Mouse (Mus musculus) megakaryocyte-erythroid progenitor cell, adult 5-6 weeks (primary cell): Measurements from ENCODE around the gene Ms4a12. TPM values are rescaled to one million over a fixed set of nuclear protein-coding genes. Genes with fewer than 3 reads are reported as not detected.
"Not testable (repeated sequence)": the region's sequence is repeated elsewhere in the genome, so short reads cannot be mapped to it uniquely, and the experiment has no call there.

ENCODE experiments used
- ATAC-seq: replicated peaks from 2 replicates; pipeline ENCODE4 v1.8.0; 2016; ENCODE audit warnings: mild to moderate bottlenecking, inconsistent platforms; ENCODE audit not compliant: severe bottlenecking, poor library complexity, low FRiP score, low TSS enrichment
- total RNA-seq, 2 experiments: library from RNA; stranded (forward) in 1 of 2; stranded (reverse) in 1 of 2; fragments of 200-1000, 215-1000 nt in 1 of 2; fragments of >200 nt in 1 of 2; fragmentation: Nextera tagmentation in 1 of 2; gene quantifications; 2 replicates each; pipeline ENCODE4 v1.2.3; 2014 to 2017

The Ms4a12 gene
- total RNA-seq (2014; fragmentation: Nextera tagmentation) (not detected in 2 replicates), total RNA-seq (2017) (not detected in 2 replicates)

DNA sequence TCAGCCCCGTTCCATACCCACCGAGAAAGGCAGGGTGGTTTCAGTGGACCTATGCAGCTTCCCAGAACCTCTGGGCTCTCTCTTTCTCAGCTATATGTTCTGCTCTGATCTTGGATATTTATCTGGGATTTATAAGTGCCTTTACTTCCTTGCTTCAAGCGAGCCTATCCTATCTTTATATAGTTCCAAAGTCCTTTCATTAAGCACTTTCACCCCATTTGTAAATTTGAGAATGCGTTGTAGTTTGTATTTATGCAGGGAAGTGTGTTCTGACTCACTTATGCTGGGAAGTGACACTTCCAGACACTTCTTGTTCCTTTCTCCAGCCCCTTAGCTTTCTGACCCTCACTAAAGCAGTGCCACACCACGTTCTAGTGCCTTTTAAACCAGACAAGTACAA lies at the start of gene Ms4a12:
Ms4a12 (minus strand) TSS at position 101 of the 400 bp plus-strand sequence.
- ATAC-seq: no peak

DNA sequence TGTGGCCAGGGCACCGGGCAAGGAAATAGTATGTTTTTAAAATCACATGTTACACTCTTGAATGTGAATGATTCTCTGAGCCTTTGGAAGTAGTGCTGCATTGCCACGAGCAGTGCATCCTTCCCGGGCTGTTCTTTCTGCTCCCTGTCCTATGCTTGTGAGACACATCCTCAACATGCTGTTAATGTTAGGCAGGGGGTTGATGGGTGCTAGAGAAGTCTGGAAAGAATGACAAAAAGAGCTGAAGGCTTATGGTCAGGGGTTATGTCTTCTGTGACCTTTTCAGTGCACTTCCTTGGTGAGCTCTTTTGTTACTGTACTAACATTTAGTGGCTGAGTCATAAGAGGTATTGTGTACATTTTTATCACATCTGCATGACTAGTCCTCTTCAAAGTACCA lies 48.0 kb upstream of the Ms4a12 start:
- no peak for ATAC-seq

DNA sequence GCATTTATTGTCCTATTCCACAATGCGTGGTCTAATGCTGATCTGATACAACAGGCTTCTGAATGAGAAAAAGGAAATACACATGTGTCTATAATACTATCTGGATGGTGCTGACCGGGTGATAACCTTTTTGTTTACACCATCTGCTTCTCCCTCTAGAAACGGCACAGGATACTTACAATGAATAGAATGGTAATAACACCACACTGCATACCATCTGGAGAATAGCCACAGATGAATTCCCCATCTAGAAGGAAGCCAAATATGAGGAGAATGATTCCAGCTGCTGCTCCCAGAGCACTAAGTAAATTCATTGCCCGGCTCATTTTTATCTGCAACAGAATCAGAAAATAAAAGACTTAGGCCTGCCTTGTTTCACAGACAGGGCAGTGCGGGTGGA lies 44.2 kb upstream of the Ms4a12 start:
- no peak for ATAC-seq

GRCm38 (mm10) chr19:11266956-11267355 lies 34.7 kb upstream of the Ms4a12 start:
- no peak for ATAC-seq

DNA sequence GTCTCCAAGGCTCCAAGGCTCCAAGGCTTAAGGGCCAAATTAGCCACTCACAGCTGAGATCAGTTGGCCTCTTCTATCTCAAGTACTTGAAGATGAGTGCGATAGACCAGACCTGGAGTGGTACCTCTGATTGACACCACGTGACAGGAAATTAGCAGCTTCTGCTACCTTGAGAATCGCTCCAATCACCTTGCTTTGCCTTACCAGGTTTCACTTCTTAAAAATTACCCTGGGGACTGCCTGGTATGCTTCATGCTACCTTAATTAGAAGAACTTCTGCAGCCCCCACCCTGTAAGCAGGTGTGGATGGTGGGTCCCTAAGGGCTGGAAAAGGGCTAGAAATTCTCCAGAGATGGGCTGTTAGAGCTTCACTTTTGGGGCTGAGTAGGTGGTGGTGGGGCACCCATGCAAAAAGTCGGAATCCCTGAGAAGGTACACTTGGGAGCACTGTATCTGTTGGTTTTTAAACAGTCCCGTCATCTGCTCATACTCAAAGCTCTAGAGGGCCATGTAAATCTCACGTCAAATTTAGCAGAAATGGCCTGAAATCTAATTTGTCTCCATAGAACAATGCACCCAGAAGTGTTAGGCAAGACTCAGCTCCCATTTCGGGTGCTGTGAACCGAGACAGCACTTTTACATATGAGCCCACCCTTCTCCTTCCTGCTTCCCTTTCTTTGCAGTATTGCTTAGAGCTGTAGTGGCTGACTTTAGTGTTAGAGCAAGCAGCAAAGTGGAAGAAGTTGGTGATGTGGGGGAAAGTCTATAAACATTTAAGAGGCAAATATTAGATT lies 34.0 kb upstream of the Ms4a12 start, which contains the start of gene Ms4a1:
Ms4a1 (minus strand) TSS at position 190 of the 794 bp plus-strand sequence.
- ATAC-seq: no peak

GRCm38 (mm10) chr19:11264602-11265185 lies 32.4 kb upstream of the Ms4a12 start:
- ATAC-seq: no peak

DNA sequence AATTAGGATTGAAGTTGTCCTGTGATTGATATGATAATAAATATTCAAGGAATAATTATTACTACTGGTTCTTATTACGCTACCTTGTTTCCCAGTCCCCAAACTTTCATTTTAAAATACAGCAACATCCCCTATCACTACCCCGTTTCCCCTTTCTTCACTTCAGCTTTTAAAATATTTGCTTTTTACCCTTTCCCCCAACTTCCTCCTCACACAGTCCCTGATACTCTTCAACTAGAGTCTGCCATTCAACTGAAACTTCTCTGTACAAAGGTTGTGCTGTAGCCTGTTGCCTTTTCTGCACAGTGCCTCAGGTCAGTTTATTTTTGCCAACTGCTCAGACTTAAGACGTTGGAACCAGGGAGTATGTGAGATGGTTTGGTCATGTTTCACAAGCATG lies 31.3 kb upstream of the Ms4a12 start:
- ATAC-seq: no peak

DNA sequence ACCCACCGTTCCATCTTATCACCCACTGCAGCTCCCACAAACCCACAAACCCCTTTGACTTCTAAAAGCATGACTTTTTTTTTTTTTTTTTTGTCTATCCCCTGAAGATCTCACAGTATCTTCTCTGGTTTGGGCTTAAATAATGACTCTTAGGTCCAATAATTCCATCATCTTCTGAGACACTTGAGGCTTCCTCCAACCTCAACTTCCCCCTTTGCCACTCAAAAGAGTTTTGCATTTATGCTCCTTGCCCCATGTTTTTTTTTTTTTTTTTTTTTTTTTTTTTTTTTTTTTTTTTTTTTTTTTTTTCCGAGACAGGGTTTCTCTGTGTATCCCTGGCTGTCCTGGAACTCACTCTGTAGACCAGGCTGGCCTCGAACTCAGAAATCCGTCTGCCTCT lies 30.7 kb upstream of the Ms4a12 start:
- ATAC-seq: not testable (repeated sequence)

- no peak for ATAC-seq
Measured at GRCm38 (mm10) chr19:11261522-11261921, 29.3 kb upstream of the Ms4a12 start.

DNA sequence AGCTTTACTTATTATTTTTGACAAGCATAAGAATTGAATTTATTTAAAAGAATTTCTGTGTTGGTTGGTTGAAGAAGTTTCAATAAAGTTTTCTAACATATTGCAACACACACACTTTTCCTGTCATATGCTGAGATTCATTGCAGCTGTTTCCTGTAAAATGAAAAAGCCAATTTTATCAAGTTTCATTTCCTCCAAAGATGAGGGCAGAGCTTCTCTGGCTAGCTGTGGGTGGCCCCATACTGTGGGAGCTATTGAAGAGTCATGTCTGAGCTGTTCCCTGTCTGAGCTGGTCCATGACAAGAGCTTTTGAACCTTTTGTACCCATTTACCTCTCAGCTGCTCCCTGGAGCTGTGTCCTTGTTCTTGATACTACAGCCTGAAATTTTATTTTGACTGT lies 12.0 kb upstream of the Ms4a12 start:
- ATAC-seq: no peak

DNA sequence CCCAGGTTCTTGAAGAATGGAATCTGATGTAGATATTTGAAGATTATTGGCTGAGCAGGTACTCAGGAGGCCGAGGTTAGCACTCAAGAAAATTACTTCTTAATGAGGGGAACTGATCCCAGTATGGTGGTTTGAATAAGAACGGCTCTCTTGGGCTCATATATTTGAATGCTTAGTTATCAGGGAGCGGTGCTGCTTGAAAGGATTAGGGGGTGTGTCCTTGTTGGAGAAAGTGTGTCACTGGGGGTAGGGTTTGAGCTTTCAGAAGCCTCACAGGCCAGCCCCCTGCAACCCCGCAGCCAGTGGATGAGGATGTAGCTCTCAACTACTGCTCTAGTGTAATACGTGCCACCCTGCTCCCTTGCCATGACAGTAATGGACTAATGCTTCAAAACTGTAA lies 10.3 kb upstream of the Ms4a12 start:
- ATAC-seq: no peak

DNA sequence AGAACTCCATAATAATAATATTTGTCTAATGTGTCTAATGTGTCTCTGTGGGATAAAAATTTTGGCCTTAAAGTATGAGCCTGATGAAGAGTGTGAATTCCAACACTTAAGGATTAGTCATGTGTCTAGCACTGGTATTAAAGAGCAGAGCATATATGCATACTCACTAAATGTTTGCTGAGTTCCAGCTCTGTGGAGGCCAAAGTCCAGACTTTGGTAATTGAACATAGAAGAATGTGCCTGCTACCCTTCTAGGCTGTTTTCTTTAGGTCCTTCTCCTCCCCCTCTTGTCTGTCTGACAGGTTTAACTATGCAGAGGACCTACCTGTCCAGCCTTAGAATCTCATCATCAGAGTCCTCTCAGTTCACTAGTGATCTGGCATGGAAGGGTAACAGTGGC lies 3.6 kb upstream of the Ms4a12 start:
- no peak for ATAC-seq

GRCm38 (mm10) chr19:11234921-11235735 lies 2.9 kb upstream of the Ms4a12 start:
- no peak for ATAC-seq

GRCm38 (mm10) chr19:11234244-11234643 lies 2.0 kb upstream of the Ms4a12 start:
- no peak for ATAC-seq

DNA sequence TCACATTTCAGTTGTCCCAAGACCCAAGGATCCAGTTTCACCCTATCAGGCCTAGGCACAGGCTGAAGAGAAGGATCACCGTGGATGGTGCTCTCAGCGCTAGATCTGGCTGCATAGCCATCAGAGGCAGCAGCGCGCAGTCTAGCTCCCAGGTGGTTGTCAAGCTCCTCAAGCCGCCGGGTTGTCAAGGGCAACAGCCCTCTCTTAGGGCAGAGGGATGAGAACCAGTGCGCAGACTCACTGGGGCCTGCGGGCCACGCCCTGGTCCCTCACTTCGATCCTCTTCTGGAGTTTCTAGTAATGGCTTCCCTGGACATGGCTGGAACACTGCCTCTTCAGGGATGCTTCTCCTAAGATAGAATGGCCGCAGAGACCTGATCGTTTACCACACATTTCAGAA lies 35.7 kb downstream of the Ms4a12 start, which contains the start of gene Ms4a13:
Ms4a13 (minus strand) TSS at position 192 of the 400 bp plus-strand sequence.
- ATAC-seq: no peak

GRCm38 (mm10) chr19:11192552-11192951 lies 39.7 kb downstream of the Ms4a12 start:
- no peak for ATAC-seq

DNA sequence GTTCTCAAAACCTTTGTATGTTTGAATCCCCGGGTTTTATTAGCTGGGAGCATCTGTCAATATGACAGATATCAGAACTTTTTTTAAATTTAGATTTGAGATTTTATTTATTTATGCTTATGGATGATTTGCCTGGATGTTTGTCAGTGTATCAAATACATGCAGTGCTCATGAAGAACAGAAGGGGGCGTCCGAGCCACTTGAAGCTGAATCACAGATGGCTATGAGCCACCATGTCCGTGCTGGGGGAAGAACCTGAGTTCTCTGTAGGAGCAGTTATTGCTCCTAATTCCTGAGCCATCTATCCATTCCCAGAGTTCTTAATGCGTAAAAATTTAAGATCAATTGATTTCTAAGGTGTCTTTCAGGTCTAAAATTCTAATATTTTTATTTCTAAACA lies 48.1 kb downstream of the Ms4a12 start:
- ATAC-seq: no peak

GRCm38 (mm10) chr19:11177464-11177863 lies 54.8 kb downstream of the Ms4a12 start:
- ATAC-seq: no peak

- ATAC-seq: peak; percentile 61
Measured at GRCm38 (mm10) chr19:11165172-11165571, 67.1 kb downstream of the Ms4a12 start, which contains the start of gene 1700025F22Rik. Gene 1700025F22Rik, minus strand, starts transcription at chr19:11165320.
